Mouse (Mus musculus): ENCODE data around the gene Atp13a1. TPM values are rescaled to one million over a fixed set of nuclear protein-coding genes. Genes with fewer than 3 reads are reported as not detected.

Atp13a1 gene
- polyA plus RNA-seq, 1 experiment from 2014 or later: 59.0 TPM

- H3K27ac ChIP-seq: no peak overlapping the region
- no peak for DNase-seq (ENCODE audit: extremely low spot score, low spot score)
- H3K9me3 ChIP-seq: no peaks in the 10 kb centered on the region
- H3K4me1 ChIP-seq: peaks cover 15% of the 10 kb centered on the region
- H3K4me3 ChIP-seq: no peak overlapping the region
- WGBS: 92% methylated on average over 6 of the region's 6 CpGs
- H3K36me3 ChIP-seq (replicated peaks): peaks cover 90% of the 10 kb centered on the region
- no peaks in the 10 kb centered on the region for H3K27me3 ChIP-seq (ENCODE audit: poor library complexity, severe bottlenecking)
Observed at GRCm38 (mm10) chr8:69804537-69804936, 13.6 kb downstream of the Atp13a1 start.

- Histone ChIP-seq H3K4me3 (no peak overlapping the region), H3K4me1 (peaks cover 18% of the 10 kb centered on the region), H3K36me3 (replicated peaks) (peaks cover 84% of the 10 kb centered on the region), H3K27ac (no peak overlapping the region), H3K27me3 (ENCODE audit: poor library complexity, severe bottlenecking) (no peaks in the 10 kb centered on the region), H3K9me3 (no peaks in the 10 kb centered on the region)
- DNase-seq (ENCODE audit: extremely low spot score, low spot score): no peak
- 97% methylated on average over 10 of the region's 10 CpGs for WGBS
Observed at GRCm38 (mm10) chr8:69805086-69805485, 14.1 kb downstream of the Atp13a1 start.

GRCm38 (mm10) chr8:69805491-69805890 is 14.5 kb downstream of the Atp13a1 start:
- H3K4me1 ChIP-seq: peaks cover 18% of the 10 kb centered on the region
- H3K9me3 ChIP-seq: no peaks in the 10 kb centered on the region
- H3K27me3 ChIP-seq (ENCODE audit: poor library complexity, severe bottlenecking): no peaks in the 10 kb centered on the region
- H3K36me3 ChIP-seq (replicated peaks): peaks cover 84% of the 10 kb centered on the region
- no peak for DNase-seq (ENCODE audit: extremely low spot score, low spot score)
- H3K27ac ChIP-seq: no peak overlapping the region
- H3K4me3 ChIP-seq: no peak overlapping the region
- WGBS: 96% methylated on average over 9 of the region's 9 CpGs

GRCm38 (mm10) chr8:69807236-69807635 is 16.3 kb downstream of the Atp13a1 start:
- DNase-seq (ENCODE audit: extremely low spot score, low spot score): no peak

GRCm38 (mm10) chr8:69808094-69808863 is 17.3 kb downstream of the Atp13a1 start, which contains the start of gene Gmip:
Gene Gmip (plus strand): TSS chr8:69808679.
- DNase-seq (ENCODE audit: extremely low spot score, low spot score): peak; percentile 77
- Histone ChIP-seq H3K4me1 (peaks cover 18% of the 10 kb centered on the region), H3K36me3 (replicated peaks) (peaks cover 75% of the 10 kb centered on the region), H3K27me3 (ENCODE audit: poor library complexity, severe bottlenecking) (no peaks in the 10 kb centered on the region), H3K4me3 (peak within 1 kb of the TSS; percentile 55), H3K9me3 (no peaks in the 10 kb centered on the region), H3K27ac (peak within 1 kb of the TSS; percentile 70)
- WGBS: 7% methylated on average over 28 of the region's 28 CpGs

More at GRCm38 (mm10) chr8:69807236-69807635, 16.3 kb downstream of the Atp13a1 start:
- Histone ChIP-seq H3K4me3 (no peak overlapping the region), H3K4me1 (peaks cover 18% of the 10 kb centered on the region), H3K36me3 (replicated peaks) (peaks cover 83% of the 10 kb centered on the region), H3K27ac (no peak overlapping the region), H3K9me3 (no peaks in the 10 kb centered on the region), H3K27me3 (ENCODE audit: poor library complexity, severe bottlenecking) (no peaks in the 10 kb centered on the region)
- 94% methylated on average over 5 of the region's 5 CpGs for WGBS

- peak overlapping the region; percentile 55 for H3K4me3 ChIP-seq
- no peaks in the 10 kb centered on the region for H3K9me3 ChIP-seq
- H3K36me3 ChIP-seq (replicated peaks): peaks cover 75% of the 10 kb centered on the region
- peaks cover 18% of the 10 kb centered on the region for H3K4me1 ChIP-seq
- H3K27me3 ChIP-seq (ENCODE audit: poor library complexity, severe bottlenecking): no peaks in the 10 kb centered on the region
- DNase-seq (ENCODE audit: extremely low spot score, low spot score): no peak
- WGBS: 5% methylated on average over 23 of the region's 23 CpGs
- H3K27ac ChIP-seq: peak overlapping the region; percentile 70
Observed at GRCm38 (mm10) chr8:69808864-69809403, 18.0 kb downstream of the Atp13a1 start.

- DNase-seq (ENCODE audit: extremely low spot score, low spot score): no peak
- Histone ChIP-seq H3K9me3 (no peaks in the 10 kb centered on the region), H3K4me3 (peak overlapping the region; percentile 55; the same call in 1 of the 2 replicates), H3K27me3 (ENCODE audit: poor library complexity, severe bottlenecking) (no peaks in the 10 kb centered on the region), H3K27ac (no peak overlapping the region), H3K36me3 (replicated peaks) (peaks cover 76% of the 10 kb centered on the region), H3K4me1 (peaks cover 18% of the 10 kb centered on the region)
- WGBS: 69% methylated on average over 3 of the region's 3 CpGs
Observed at GRCm38 (mm10) chr8:69809820-69810219, 18.9 kb downstream of the Atp13a1 start.

GRCm38 (mm10) chr8:69814881-69815280 is 23.9 kb downstream of the Atp13a1 start:
- no peak overlapping the region for H3K27ac ChIP-seq
- H3K9me3 ChIP-seq: no peaks in the 10 kb centered on the region
- no peaks in the 10 kb centered on the region for H3K27me3 ChIP-seq (ENCODE audit: poor library complexity, severe bottlenecking)
- peaks cover 75% of the 10 kb centered on the region for H3K36me3 ChIP-seq (replicated peaks)
- no peak for DNase-seq (ENCODE audit: extremely low spot score, low spot score)
- H3K4me1 ChIP-seq: peaks cover 9% of the 10 kb centered on the region; the same call in 1 of the 2 replicates
- no peak overlapping the region for H3K4me3 ChIP-seq
- 81% methylated on average over 2 of the region's 2 CpGs for WGBS

GRCm38 (mm10) chr8:69815396-69815795 is 24.4 kb downstream of the Atp13a1 start:
- peaks cover 4% of the 10 kb centered on the region for H3K27me3 ChIP-seq (ENCODE audit: poor library complexity, severe bottlenecking)
- H3K9me3 ChIP-seq: no peaks in the 10 kb centered on the region
- no peak for DNase-seq (ENCODE audit: extremely low spot score, low spot score)
- 97% methylated on average over 4 of the region's 4 CpGs for WGBS
- H3K4me3 ChIP-seq: no peak overlapping the region
- H3K36me3 ChIP-seq (replicated peaks): peaks cover 76% of the 10 kb centered on the region
- H3K4me1 ChIP-seq: peaks cover 9% of the 10 kb centered on the region; the same call in 1 of the 2 replicates
- H3K27ac ChIP-seq: no peak overlapping the region

GRCm38 (mm10) chr8:69820466-69820865 is 29.5 kb downstream of the Atp13a1 start:
- no peak for DNase-seq (ENCODE audit: extremely low spot score, low spot score)
- peaks cover 61% of the 10 kb centered on the region for H3K36me3 ChIP-seq (replicated peaks)
- H3K4me1 ChIP-seq: peaks cover 52% of the 10 kb centered on the region

GRCm38 (mm10) chr8:69821971-69822385 is 31.0 kb downstream of the Atp13a1 start:
- Histone ChIP-seq H3K27ac (peak overlapping the region; percentile 86), H3K36me3 (replicated peaks) (peaks cover 62% of the 10 kb centered on the region), H3K9me3 (no peaks in the 10 kb centered on the region), H3K4me1 (peaks cover 45% of the 10 kb centered on the region), H3K4me3 (peak overlapping the region; percentile 58), H3K27me3 (ENCODE audit: poor library complexity, severe bottlenecking) (peaks cover 26% of the 10 kb centered on the region)
- DNase-seq (ENCODE audit: extremely low spot score, low spot score): peak; percentile 84
- 0% methylated on average over 15 of the region's 22 CpGs for WGBS

More at GRCm38 (mm10) chr8:69820466-69820865, 29.5 kb downstream of the Atp13a1 start:
- Histone ChIP-seq H3K27ac (no peak overlapping the region), H3K9me3 (no peaks in the 10 kb centered on the region), H3K4me3 (no peak overlapping the region), H3K27me3 (ENCODE audit: poor library complexity, severe bottlenecking) (peaks cover 26% of the 10 kb centered on the region)
- whole genome bisulfite sequencing: 86% methylated on average over 9 of the region's 9 CpGs

GRCm38 (mm10) chr8:69822386-69823191 is 31.6 kb downstream of the Atp13a1 start, which contains the start of gene Lpar2:
Gene Lpar2 (plus strand): TSS chr8:69822429.
- WGBS: under 1% methylated on average over 29 of the region's 35 CpGs
- peaks cover 45% of the 10 kb centered on the region for H3K4me1 ChIP-seq
- H3K9me3 ChIP-seq: no peaks in the 10 kb centered on the region
- H3K27me3 ChIP-seq (ENCODE audit: poor library complexity, severe bottlenecking): peaks cover 26% of the 10 kb centered on the region
- DNase-seq (ENCODE audit: extremely low spot score, low spot score): peak; percentile 70
- peak within 1 kb of the TSS; percentile 86 for H3K27ac ChIP-seq
- peak within 1 kb of the TSS; percentile 58 for H3K4me3 ChIP-seq
- H3K36me3 ChIP-seq (replicated peaks): peaks cover 62% of the 10 kb centered on the region

All from forebrain, embryonic 10.5 days (tissue).